Mouse (Mus musculus) liver, adult 2 months (tissue): ENCODE measurements around the gene Btnl10. TPM values are rescaled to one million over a fixed set of nuclear protein-coding genes. Genes with fewer than 3 reads are reported as not detected.

Experiments
- DNase-seq: peaks from one replicate; pipeline ENCODE4 v3.0.0-alpha.2; 2011; ENCODE audit warnings: low read depth, low spot score; ENCODE audit errors: extremely low read depth
- H3K27ac ChIP-seq: fragments of 200-500 bp; replicated peaks from 2 replicates; pipeline ENCODE4 v1.5.1; 2012; ENCODE audit warnings: low read depth, mild to moderate bottlenecking, control low read depth, inconsistent platforms, low read length; ENCODE audit not compliant: insufficient read depth
- H3K27me3 ChIP-seq: fragments of 200-500 bp; 2 replicates; pipeline ENCODE4 v1.6.1; 2012; ENCODE audit warnings: mild to moderate bottlenecking, moderate library complexity, low read length, inconsistent platforms; ENCODE audit not compliant: control insufficient read depth, insufficient read depth
- H3K36me3 ChIP-seq: fragments of 200-500 bp; 2 replicates; pipeline ENCODE4 v1.6.1; 2012; ENCODE audit warnings: low read length, inconsistent platforms; ENCODE audit not compliant: control insufficient read depth, insufficient read depth
- H3K4me1 ChIP-seq: fragments of 200-500 bp; 2 replicates; pipeline ENCODE4 v1.6.1; 2011; ENCODE audit warnings: low read length; ENCODE audit not compliant: control insufficient read depth, insufficient read depth
- H3K4me3 ChIP-seq: fragments of 200-500 bp; 2 replicates; pipeline ENCODE4 v1.5.1; 2011; ENCODE audit warnings: low read depth, mild to moderate bottlenecking, control low read depth, low read length, moderate library complexity; ENCODE audit not compliant: insufficient read depth
- H3K79me2 ChIP-seq: fragments of 200-500 bp; 2 replicates; pipeline ENCODE4 v1.6.1; 2012; ENCODE audit warnings: inconsistent platforms, mild to moderate bottlenecking, low read length, moderate library complexity; ENCODE audit not compliant: control insufficient read depth, insufficient read depth
- H3K9ac ChIP-seq: fragments of 200-500 bp; 2 replicates; pipeline ENCODE4 v1.6.1; 2012; ENCODE audit warnings: low read depth, mild to moderate bottlenecking, control low read depth, inconsistent platforms, low read length
- CTCF ChIP-seq: fragments of 200-500 bp; IDR thresholded peaks from 2 replicates; pipeline ENCODE4 v1.5.1; 2011; ENCODE audit warnings: low read depth, low read length, control low read depth
- POLR2A ChIP-seq: fragments of 200-500 bp; IDR thresholded peaks from 2 replicates; pipeline ENCODE4 v1.6.1; 2011; ENCODE audit warnings: low read length, control low read depth; ENCODE audit not compliant: insufficient read depth; ENCODE audit errors: extremely low read depth
- WGBS: fragments of 180-500 bp; shearing (Covaris S2); methylation state at CpG from one replicate; pipeline ENCODE4 v1.1.7; 2018; 5-methylcytosine and 5-hydroxymethylcytosine counted together
- polyA plus RNA-seq: library from polyadenylated mRNA; depleted of rRNA; stranded (reverse); fragments of >200 nt; gene quantifications from 2 replicates; pipeline ENCODE4 v1.2.3, GENCODE M21; 2012
- total RNA-seq: library from RNA; depleted of rRNA; stranded (reverse); fragments of >200 nt; gene quantifications from 2 replicates; pipeline ENCODE4 v1.2.3, GENCODE M21; 2014

The Btnl10 gene
- total and polyA plus RNA-seq, 2 experiments, result not detected

GRCm38 (mm10) chr11:58897485-58897884 is 20.2 kb upstream of the Btnl10 start:
- TF ChIP-seq POLR2A (no peak), CTCF (no peak)
- no peak overlapping the region for H3K9ac ChIP-seq
- no peaks in the 10 kb centered on the region for H3K27me3 ChIP-seq
- no peak overlapping the region for H3K4me3 ChIP-seq
- no peak overlapping the region for H3K27ac ChIP-seq
- no peaks in the 10 kb centered on the region for H3K4me1 ChIP-seq
- H3K36me3 ChIP-seq, result peaks cover 54% of the 10 kb centered on the region
- H3K79me2 ChIP-seq, result peaks cover 4% of the 10 kb centered on the region; the same call in 1 of the 2 replicates
- WGBS, result 88% methylated on average over 6 of the region's 6 CpGs
- DNase-seq, result no peak

- peaks cover 7% of the 10 kb centered on the region; the same call in 1 of the 2 replicates for H3K79me2 ChIP-seq
- H3K27me3 ChIP-seq, result no peaks in the 10 kb centered on the region
- no peak overlapping the region for H3K27ac ChIP-seq
- H3K9ac ChIP-seq, result no peak overlapping the region
- H3K4me1 ChIP-seq, result peaks cover 4% of the 10 kb centered on the region
- H3K36me3 ChIP-seq, result peaks cover 37% of the 10 kb centered on the region
- DNase-seq, result no peak
- no peak for TF ChIP-seq POLR2A
- no peak for TF ChIP-seq CTCF
- H3K4me3 ChIP-seq, result no peak overlapping the region
Measured at GRCm38 (mm10) chr11:58901080-58901479, 16.6 kb upstream of the Btnl10 start.

GRCm38 (mm10) chr11:58903511-58904409 is 13.9 kb upstream of the Btnl10 start, which contains the start of gene Zfp39:
TSS of gene Zfp39 (minus strand) at chr11:58904225.
- Histone ChIP-seq H3K27ac (peak within 1 kb of the TSS; percentile 80), H3K4me1 (peaks cover 4% of the 10 kb centered on the region), H3K27me3 (no peaks in the 10 kb centered on the region), H3K9ac (peak within 1 kb of the TSS; percentile 80), H3K4me3 (peak within 1 kb of the TSS; percentile 83), H3K79me2 (peaks cover 3% of the 10 kb centered on the region; the same call in 1 of the 2 replicates), H3K36me3 (peaks cover 22% of the 10 kb centered on the region)
- peak; percentile 81 for DNase-seq
- TF ChIP-seq POLR2A (peak; percentile 73), CTCF (no peak)
- under 1% methylated on average over 40 of the region's 40 CpGs for WGBS

- TF ChIP-seq POLR2A, result no peak
- no peak for TF ChIP-seq CTCF
- H3K79me2 ChIP-seq, result peaks cover 3% of the 10 kb centered on the region; the same call in 1 of the 2 replicates
- DNase-seq, result no peak
- no peaks in the 10 kb centered on the region for H3K27me3 ChIP-seq
- H3K9ac ChIP-seq, result peak overlapping the region; percentile 57
- WGBS, result 0% methylated on average over 8 of the region's 8 CpGs
- H3K27ac ChIP-seq, result peak overlapping the region; percentile 56
- peaks cover 4% of the 10 kb centered on the region for H3K4me1 ChIP-seq
- peak overlapping the region; percentile 83 for H3K4me3 ChIP-seq
- peaks cover 16% of the 10 kb centered on the region for H3K36me3 ChIP-seq
Measured at GRCm38 (mm10) chr11:58904410-58904718, 13.3 kb upstream of the Btnl10 start.

- Histone ChIP-seq H3K79me2 (peaks cover 3% of the 10 kb centered on the region; the same call in 1 of the 2 replicates), H3K27me3 (no peaks in the 10 kb centered on the region), H3K36me3 (peaks cover 15% of the 10 kb centered on the region), H3K4me1 (peaks cover 4% of the 10 kb centered on the region), H3K27ac (no peak overlapping the region), H3K4me3 (no peak overlapping the region), H3K9ac (no peak overlapping the region)
- WGBS, result 68% methylated on average over 6 of the region's 6 CpGs
- no peak for DNase-seq
- TF ChIP-seq POLR2A, result no peak
- TF ChIP-seq CTCF, result no peak
Measured at GRCm38 (mm10) chr11:58904838-58905237, 12.9 kb upstream of the Btnl10 start.

GRCm38 (mm10) chr11:58913776-58914175 is 3.9 kb upstream of the Btnl10 start:
- H3K4me1 ChIP-seq, result no peaks in the 10 kb centered on the region
- no peak overlapping the region for H3K27ac ChIP-seq
- no peaks in the 10 kb centered on the region for H3K27me3 ChIP-seq
- H3K36me3 ChIP-seq, result no peaks in the 10 kb centered on the region
- H3K9ac ChIP-seq, result no peak overlapping the region
- H3K79me2 ChIP-seq, result no peaks in the 10 kb centered on the region
- no peak overlapping the region for H3K4me3 ChIP-seq
- TF ChIP-seq POLR2A (no peak), CTCF (no peak)
- WGBS, result 80% methylated on average over 1 of the region's 1 CpGs
- no peak for DNase-seq
